Mouse (Mus musculus) heart, postnatal 4 days (tissue): ENCODE measurements at regions not wholly inside any gene's neighbourhood (a gene's known extent, or its start where the extent isn't known, plus 50 kb on each side); places are given as distances from the start of the nearest gene placed in this dataset.
A peak's percentile ranks its signal among the peaks of the same experiment; 100 is the strongest.
"Not testable (repeated sequence)": the region's sequence is repeated elsewhere in the genome, so short reads cannot be mapped to it uniquely, and the experiment has no call there.

Experiments used
- DNase-seq: peaks from one replicate; pipeline ENCODE4 v3.0.0; 2021

GRCm38 (mm10) chr9:88221850-88222353, 105.1 kb upstream of the Nt5e start:
- DNase-seq = peak; percentile 82

- no peak for DNase-seq
These were observed 89.9 kb upstream of the Nt5e start for GRCm38 (mm10) chr9:88237126-88237525.

- DNase-seq = no peak
These were observed 88.7 kb upstream of the Nt5e start for GRCm38 (mm10) chr9:88238346-88238745.

- peak; percentile 20 for DNase-seq
These were observed 86.3 kb upstream of the Nt5e start for GRCm38 (mm10) chr9:88240740-88241139.

GRCm38 (mm10) chr9:88241203-88241995, 85.6 kb upstream of the Nt5e start:
- peak; percentile 88 for DNase-seq

GRCm38 (mm10) chr9:88242530-88242929, 84.5 kb upstream of the Nt5e start:
- no peak for DNase-seq

GRCm38 (mm10) chr9:88244492-88244891, 82.5 kb upstream of the Nt5e start:
- no peak for DNase-seq

- no peak for DNase-seq
These were observed 71.0 kb upstream of the Nt5e start for GRCm38 (mm10) chr9:88255948-88256347.

- peak; percentile 74 for DNase-seq
These were observed 67.4 kb upstream of the Nt5e start for GRCm38 (mm10) chr9:88259627-88260026.

GRCm38 (mm10) chr9:88260072-88260635, 66.8 kb upstream of the Nt5e start:
- no peak for DNase-seq

GRCm38 (mm10) chr9:88262461-88262860, 64.5 kb upstream of the Nt5e start:
- DNase-seq = no peak

GRCm38 (mm10) chr9:88266346-88266745, 60.7 kb upstream of the Nt5e start:
- not testable (repeated sequence) for DNase-seq

- no peak for DNase-seq
These were observed 58.2 kb upstream of the Nt5e start for GRCm38 (mm10) chr9:88268811-88269210.

- DNase-seq = no peak
These were observed 57.8 kb upstream of the Nt5e start for GRCm38 (mm10) chr9:88269216-88269615.

GRCm38 (mm10) chr9:88270836-88271235, 56.2 kb upstream of the Nt5e start:
- no peak for DNase-seq

GRCm38 (mm10) chr9:88273304-88273703, 53.7 kb upstream of the Nt5e start:
- DNase-seq = no peak

- DNase-seq = peak; percentile 72
These were observed 53.0 kb upstream of the Nt5e start for GRCm38 (mm10) chr9:88274040-88274439.

GRCm38 (mm10) chr9:88274681-88275336, 52.2 kb upstream of the Nt5e start:
- DNase-seq = no peak

GRCm38 (mm10) chr9:88276023-88276568, 50.9 kb upstream of the Nt5e start:
- DNase-seq = no peak

- no peak for DNase-seq
These were observed 50.0 kb upstream of the Nt5e start for GRCm38 (mm10) chr9:88277031-88277430.
